Mouse (Mus musculus) spleen, embryonic (tissue): ENCODE data around the gene Defb38.

Experiments
- CTCF ChIA-PET: fragments of 350-600 bp; sonication (Branson Sonifier 250); formaldehyde crosslinking; loops from one replicate; lab custom pipeline; 2022; lab: Charles Lee

The Defb38 gene

GRCm38 (mm10) chr8:19026466-19026865 lies at the start of gene Defb38:
Gene Defb38, minus strand, starts transcription at chr8:19026566.
- CTCF ChIA-PET: no interaction called here

DNA sequence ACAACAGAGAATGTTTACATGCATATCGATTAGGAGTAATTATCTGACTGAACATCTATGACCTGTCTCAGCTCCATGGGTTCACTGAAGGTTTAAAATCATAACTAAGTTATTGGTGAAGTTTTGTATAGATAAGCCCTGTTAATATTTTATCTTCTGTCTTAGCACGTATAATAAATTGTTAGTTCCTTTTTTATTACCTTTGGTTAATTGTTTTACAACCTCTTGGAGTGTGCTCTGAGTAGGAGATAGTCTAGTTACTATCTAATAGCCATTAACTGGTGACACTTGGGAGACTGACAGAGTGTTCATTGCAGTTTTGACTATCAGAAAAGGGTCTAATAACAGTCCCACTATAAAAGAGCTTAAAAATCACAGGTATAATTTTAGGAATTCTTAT lies 39.6 kb upstream of the Defb38 start:
- CTCF ChIA-PET: no interaction called here

DNA sequence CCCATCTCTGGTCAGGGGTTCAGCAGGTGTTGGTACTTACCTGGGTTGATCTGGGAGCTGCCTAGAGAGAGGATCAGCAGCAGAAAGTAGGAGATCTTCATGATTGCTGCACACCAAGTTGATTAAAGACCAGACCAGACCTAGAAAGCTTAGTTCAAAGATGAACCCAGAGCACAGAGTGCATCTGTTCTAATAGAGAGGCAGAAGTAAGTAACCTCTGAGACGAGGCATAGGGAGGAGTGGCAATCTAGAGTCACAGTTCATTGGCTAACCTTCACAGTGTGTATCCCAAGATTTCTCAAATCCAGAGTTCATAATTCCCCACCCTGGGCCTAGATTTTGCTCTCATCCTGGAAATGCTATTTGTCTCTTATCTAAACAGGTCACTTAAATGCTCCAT lies 38.3 kb upstream of the Defb38 start, which contains the start of gene Defb39:
TSS of gene Defb39 (minus strand) at position 101 of the 400 bp plus-strand sequence.
- CTCF ChIA-PET: no interaction called here

DNA sequence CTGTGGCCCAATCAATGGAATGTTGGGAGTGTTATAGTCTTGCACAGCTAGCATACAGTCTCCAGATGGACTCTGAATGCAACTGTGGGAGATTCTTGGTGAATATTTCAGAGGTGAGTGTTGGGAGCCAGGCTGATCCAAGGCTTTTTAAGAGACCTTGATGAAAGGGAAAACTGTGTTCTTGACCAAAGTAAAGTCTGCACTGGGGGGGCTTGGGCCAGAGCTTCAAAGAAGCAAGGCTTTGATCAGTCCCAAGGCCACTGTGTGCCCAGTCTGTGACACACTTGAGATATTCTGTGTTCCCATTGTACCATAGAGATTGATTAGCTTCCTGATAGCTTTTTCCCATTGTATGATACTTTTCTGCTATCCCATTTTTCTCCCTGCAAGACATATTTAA lies 36.5 kb upstream of the Defb38 start:
- CTCF ChIA-PET: no interaction called here

- CTCF ChIA-PET: no interaction called here
These were observed 18.9 kb upstream of the Defb38 start for GRCm38 (mm10) chr8:19045242-19045641.
